Mouse (Mus musculus) left cerebral cortex, postnatal 14 days (tissue): ENCODE results near the gene Chst1. TPM values are rescaled to one million over a fixed set of nuclear protein-coding genes. Genes with fewer than 3 reads are reported as not detected.

Source experiments
- DNase-seq, 2 experiments: peaks; one replicate each; pipeline ENCODE4 v3.0.0; 2021 to 2022; ENCODE audit warnings: low spot score in 2 of 2, mixed read lengths in 1 of 2
- intact Hi-C: fragments of 180-260 bp; cut with DNase I; formaldehyde crosslinking; loops from one replicate; pipeline ENCODE4 v1.15.1; 2025
- microRNA-seq, 2 experiments: library from miRNA; unstranded; fragments of <30 nt; microRNA quantifications; one replicate each; pipeline ENCODE4 v1.2.0; 2022
- total RNA-seq, 2 experiments: library from RNA; stranded (reverse); gene quantifications; 2 replicates each; pipeline ENCODE4 v1.2.3; 2021

The Chst1 gene
- total RNA-seq, 2 experiments from 2014 or later: 217 to 239 TPM

- intact Hi-C loops: no loop called here
- DNase-seq: no peak
These were observed 59.0 kb downstream of the Chst1 start for GRCm38 (mm10) chr2:92658293-92659150.

DNA sequence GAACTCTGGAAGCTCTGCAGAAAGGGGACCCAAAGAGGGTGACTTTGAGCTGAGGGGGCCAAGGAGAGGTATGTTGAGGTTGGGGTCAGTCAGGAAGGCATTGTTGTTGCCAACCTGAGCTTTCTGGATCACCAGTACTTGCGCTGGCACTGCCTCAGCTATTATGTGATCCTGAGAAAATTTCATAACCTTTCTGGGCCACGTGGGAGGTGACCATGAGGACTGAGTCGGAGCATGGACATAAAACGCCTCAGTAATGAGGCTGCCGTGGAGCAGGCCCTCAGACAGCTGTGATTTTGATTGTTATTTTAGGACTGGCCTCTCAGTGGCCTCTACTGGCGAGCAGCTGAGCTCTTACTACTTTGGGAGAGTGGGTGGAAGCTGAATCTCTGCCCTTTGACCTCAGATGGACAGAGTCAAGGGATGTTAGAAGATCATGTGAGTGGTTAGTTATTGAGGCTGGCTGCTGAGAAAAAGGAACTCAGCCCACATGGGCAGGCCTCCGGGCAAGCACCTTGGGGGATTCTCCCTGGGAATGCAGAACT, 60.1 kb downstream of the Chst1 start:
- DNase-seq: no peak
- intact Hi-C loops: no loop called here

DNA sequence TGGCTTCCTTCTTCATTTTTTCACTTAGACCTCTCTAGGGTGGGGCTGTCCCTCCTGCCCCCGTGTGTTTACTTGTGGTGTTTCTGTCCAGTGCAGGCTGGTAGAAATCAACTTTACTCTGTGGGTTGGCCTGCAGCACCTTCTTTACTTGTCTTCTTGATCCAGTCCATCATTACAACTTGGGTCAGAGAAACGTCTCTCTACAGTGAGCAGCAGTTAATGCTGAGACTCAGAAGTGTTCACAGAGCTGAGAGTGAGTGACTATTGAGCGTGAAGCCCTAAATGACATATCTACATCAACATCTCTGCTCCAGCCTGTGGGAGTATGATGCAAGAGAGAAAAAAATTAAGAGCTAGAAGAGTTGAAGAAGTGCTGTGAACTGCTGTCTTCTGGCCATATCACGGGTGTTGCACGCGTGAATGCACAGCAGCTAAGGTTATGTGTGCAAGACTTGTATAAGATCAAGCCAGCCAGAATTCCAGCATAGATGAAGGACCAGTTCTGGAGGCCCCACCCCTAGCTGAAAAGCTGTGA, 63.1 kb downstream of the Chst1 start:
- intact Hi-C loops: no loop called here
- DNase-seq: no peak

Small RNA genes within 50 kb of the gene (microRNA-seq; reads per million reads assigned to microRNA genes)
- 0 reads per million in 2 experiments for gene Mir7221
- 0 reads per million in 2 experiments for gene Mir7222

Other genes with a start within 250 kb of the Chst1 start
- 10 to 100 TPM; 36.5 to 41.2 TPM for gene Pex16, start 225.0 kb upstream of the Chst1 start, total RNA-seq
- gene Large2, start 224.8 kb upstream of the Chst1 start, total RNA-seq: under 1 TPM; 0.42 to 0.77 TPM
- gene 1700029I15Rik, start 217.2 kb upstream of the Chst1 start, total RNA-seq: 1 to 10 TPM; 2.9 to 4.0 TPM
- gene Mapk8ip1, start 198.4 kb upstream of the Chst1 start, total RNA-seq: 100 to 1,000 TPM; 392 to 397 TPM
- gene Cry2, start 165.7 kb upstream of the Chst1 start, total RNA-seq: 100 to 1,000 TPM; 109 to 116 TPM
- 10 to 100 TPM; 20.5 to 22.1 TPM for gene Slc35c1, start 139.2 kb upstream of the Chst1 start, total RNA-seq